Mouse (Mus musculus) G1E (cell line): ENCODE measurements at regions not wholly inside any gene's neighbourhood (a gene's known extent, or its start where the extent isn't known, plus 50 kb on each side); places are given as distances from the start of the nearest gene placed in this dataset.

Source experiments
- CTCF ChIP-seq: IDR thresholded peaks from 2 replicates; pipeline ENCODE4 v1.5.1; 2012; ENCODE audit warnings: low read depth, low read length, inconsistent platforms, mixed read lengths
- GATA1 ChIP-seq: IDR thresholded peaks from 2 replicates; pipeline ENCODE4 v1.6.1; 2012; ENCODE audit warnings: borderline replicate concordance, low read length, inconsistent platforms, mixed read lengths
- GATA2 ChIP-seq: IDR thresholded peaks from 2 replicates; pipeline ENCODE4 v1.6.1; 2012; ENCODE audit warnings: low read depth, low read length, inconsistent platforms, borderline replicate concordance
- POLR2AphosphoS5 ChIP-seq: IDR thresholded peaks from 2 replicates; pipeline ENCODE4 v1.6.1; 2012; ENCODE audit warnings: low read depth, low read length, inconsistent platforms; ENCODE audit not compliant: insufficient replicate concordance
- TAL1 ChIP-seq: conservative IDR thresholded peaks from 2 replicates; pipeline ENCODE4 v1.6.1; 2012; ENCODE audit warnings: low read depth, low read length, inconsistent platforms, mixed read lengths

GRCm38 (mm10) chr9:47942761-47943583 lies 218.9 kb upstream of the Nxpe4 start:
- TF ChIP-seq CTCF (no peak), TAL1 (no peak), GATA1 (no peak), POLR2AphosphoS5 (no peak), GATA2 (no peak)
